Mouse (Mus musculus) layer of hippocampus, adult 11-12 months (tissue): ENCODE measurements around the gene Ldb2.

ENCODE experiments used
- DNase-seq: peaks from one replicate; pipeline ENCODE4 v3.0.0; 2022; ENCODE audit warnings: low spot score

Gene Ldb2

GRCm38 (mm10) chr5:44719872-44720271 is 79.6 kb downstream of the Ldb2 start:
- no peak for DNase-seq

GRCm38 (mm10) chr5:44714508-44714907 is 85.0 kb downstream of the Ldb2 start:
- DNase-seq = no peak

- DNase-seq = no peak
Observed at GRCm38 (mm10) chr5:44713181-44713789, 86.2 kb downstream of the Ldb2 start.

- DNase-seq = no peak
Observed at GRCm38 (mm10) chr5:44711211-44711610, 88.3 kb downstream of the Ldb2 start.

- DNase-seq = no peak
Observed at GRCm38 (mm10) chr5:44710132-44710871, 89.2 kb downstream of the Ldb2 start.

- DNase-seq = no peak
Observed at GRCm38 (mm10) chr5:44709276-44709675, 90.2 kb downstream of the Ldb2 start.

GRCm38 (mm10) chr5:44707946-44708345 is 91.5 kb downstream of the Ldb2 start:
- DNase-seq = no peak

GRCm38 (mm10) chr5:44706997-44707698 is 92.3 kb downstream of the Ldb2 start:
- DNase-seq = no peak

- no peak for DNase-seq
Observed at GRCm38 (mm10) chr5:44697993-44698392, 101.5 kb downstream of the Ldb2 start.

- DNase-seq = no peak
Observed at GRCm38 (mm10) chr5:44696548-44696947, 102.9 kb downstream of the Ldb2 start.

GRCm38 (mm10) chr5:44693674-44694073 is 105.8 kb downstream of the Ldb2 start:
- DNase-seq = no peak

- no peak for DNase-seq
Observed at GRCm38 (mm10) chr5:44686344-44686743, 113.1 kb downstream of the Ldb2 start.

- DNase-seq = no peak
Observed at GRCm38 (mm10) chr5:44681054-44681638, 118.3 kb downstream of the Ldb2 start.

GRCm38 (mm10) chr5:44677814-44678213 is 121.7 kb downstream of the Ldb2 start:
- DNase-seq = no peak

GRCm38 (mm10) chr5:44676145-44676754 is 123.2 kb downstream of the Ldb2 start:
- no peak for DNase-seq

- DNase-seq = no peak
Observed at GRCm38 (mm10) chr5:44670336-44670735, 129.1 kb downstream of the Ldb2 start.

- no peak for DNase-seq
Observed at GRCm38 (mm10) chr5:44667907-44668306, 131.6 kb downstream of the Ldb2 start.

- no peak for DNase-seq
Observed at GRCm38 (mm10) chr5:44667383-44667782, 132.1 kb downstream of the Ldb2 start.

GRCm38 (mm10) chr5:44659651-44660050 is 139.8 kb downstream of the Ldb2 start:
- no peak for DNase-seq

GRCm38 (mm10) chr5:44656707-44657106 is 142.8 kb downstream of the Ldb2 start:
- no peak for DNase-seq

- no peak for DNase-seq
Observed at GRCm38 (mm10) chr5:44654403-44654802, 145.1 kb downstream of the Ldb2 start.

- DNase-seq = no peak
Observed at GRCm38 (mm10) chr5:44646842-44647190, 152.7 kb downstream of the Ldb2 start.
